Mouse (Mus musculus) left cerebral cortex, adult 11 months (tissue): Measurements from ENCODE around the gene Pold4.

ENCODE experiments used
- DNase-seq: peaks from one replicate; pipeline ENCODE4 v3.0.0; 2022; ENCODE audit warnings: low spot score

Pold4 gene

DNA sequence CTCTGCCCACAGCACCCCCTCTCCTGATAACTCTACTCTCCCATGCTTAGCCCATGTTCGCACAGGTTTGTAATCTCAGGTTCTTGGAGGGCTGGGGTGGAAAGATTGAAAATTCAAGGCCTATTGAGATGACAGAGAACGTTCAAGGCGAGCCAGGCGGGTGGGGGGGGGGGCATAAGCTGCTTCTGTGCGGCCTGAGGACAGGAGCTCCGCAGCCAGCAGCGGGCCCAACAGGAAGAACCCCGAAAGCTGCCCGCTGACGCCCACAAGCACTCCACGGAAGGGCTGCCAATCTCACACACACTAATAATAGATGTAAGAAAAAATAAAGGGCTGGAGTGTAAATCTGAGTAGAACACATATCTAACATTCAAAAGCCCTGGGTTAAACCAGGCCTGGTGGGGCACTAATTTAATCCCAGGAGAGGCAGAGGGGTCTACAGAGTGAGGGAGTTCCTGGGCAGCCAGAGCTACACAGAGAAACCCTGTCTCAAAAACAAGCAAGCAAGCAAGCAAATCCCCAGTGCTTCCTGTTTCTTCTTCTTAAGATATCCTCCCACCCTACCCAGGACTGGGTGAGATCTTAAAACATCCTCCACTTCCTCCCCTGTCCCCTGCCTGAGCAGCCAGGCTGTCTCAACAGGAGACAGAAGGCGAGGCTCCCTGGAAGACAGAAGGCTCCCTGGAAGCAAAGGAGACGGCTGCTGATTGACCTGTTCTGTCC lies 27.9 kb upstream of the Pold4 start:
- no peak for DNase-seq

DNA sequence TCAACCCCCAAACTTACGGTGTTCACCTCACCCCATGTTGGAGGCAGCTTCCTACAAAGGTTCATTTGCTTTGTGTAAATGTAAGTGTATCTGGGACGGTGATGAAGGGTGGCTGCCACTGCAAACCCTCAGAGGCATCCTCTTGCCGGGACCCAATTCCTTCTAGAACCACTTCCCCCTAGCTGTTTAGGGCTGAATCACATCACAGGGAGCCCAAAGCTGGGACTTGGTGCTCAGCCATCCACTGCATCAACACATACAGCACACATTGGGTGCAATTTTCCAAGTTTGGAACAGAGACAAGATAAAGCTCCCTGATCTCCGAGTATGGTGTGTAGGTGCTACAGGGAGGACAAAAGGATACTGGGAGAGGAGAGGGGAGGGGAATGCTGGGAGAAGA lies 26.8 kb upstream of the Pold4 start:
- DNase-seq: no peak

GRCm38 (mm10) chr19:4206971-4207370 lies 24.7 kb upstream of the Pold4 start:
- no peak for DNase-seq

DNA sequence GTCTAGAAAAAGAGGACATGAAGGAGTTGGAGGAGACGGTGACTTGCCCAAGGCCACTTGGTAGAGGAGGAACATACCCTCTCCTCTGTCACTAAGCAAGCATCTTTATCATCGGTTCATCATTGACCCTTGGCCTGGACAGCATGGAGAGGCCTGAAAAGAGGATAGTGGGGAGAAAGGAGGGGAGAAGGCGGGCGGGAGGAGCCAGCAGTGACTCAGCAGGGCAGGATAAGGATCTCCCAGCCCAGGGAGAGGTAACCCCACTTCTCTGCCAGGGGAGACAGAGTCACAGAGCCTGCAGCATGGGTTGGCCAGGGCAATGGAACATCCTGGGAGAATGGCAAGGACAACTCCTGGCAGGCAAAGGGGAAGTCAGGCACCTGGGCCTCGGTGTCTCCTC lies 23.1 kb upstream of the Pold4 start:
- DNase-seq: no peak

DNA sequence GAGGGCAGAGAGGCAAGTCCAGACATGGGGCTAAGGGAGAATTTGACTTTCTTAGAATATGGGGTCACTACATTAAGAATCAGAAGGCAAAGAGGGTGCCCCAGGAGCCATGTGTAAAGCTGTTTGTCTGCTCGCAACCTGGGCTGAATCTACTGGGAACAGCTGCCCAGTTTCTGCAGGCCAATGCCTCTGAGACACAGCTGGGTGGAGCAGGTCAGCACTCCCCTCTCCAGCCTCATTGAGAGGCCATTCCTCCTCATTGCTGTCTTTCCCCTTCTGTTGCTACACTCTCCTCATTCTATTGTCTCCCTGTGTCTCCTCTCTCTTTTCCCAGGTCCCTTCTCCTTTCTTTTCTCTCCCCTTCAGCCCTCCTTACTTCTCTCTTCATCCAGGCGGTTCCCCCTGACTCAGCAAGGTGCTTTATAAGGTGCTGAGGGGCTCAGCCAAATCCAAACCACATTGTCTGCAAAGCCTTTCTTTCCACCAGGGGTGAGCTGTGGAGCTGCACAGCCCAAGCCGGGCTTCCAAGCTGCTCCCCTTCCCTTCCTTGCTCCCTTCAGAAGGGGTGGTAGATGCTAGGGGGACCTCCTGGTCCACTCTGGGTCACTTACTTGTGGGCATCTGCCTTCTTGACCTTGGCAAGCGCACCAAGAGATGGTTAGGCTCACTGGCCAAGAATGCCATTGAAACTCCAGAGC lies 19.7 kb upstream of the Pold4 start:
- no peak for DNase-seq

DNA sequence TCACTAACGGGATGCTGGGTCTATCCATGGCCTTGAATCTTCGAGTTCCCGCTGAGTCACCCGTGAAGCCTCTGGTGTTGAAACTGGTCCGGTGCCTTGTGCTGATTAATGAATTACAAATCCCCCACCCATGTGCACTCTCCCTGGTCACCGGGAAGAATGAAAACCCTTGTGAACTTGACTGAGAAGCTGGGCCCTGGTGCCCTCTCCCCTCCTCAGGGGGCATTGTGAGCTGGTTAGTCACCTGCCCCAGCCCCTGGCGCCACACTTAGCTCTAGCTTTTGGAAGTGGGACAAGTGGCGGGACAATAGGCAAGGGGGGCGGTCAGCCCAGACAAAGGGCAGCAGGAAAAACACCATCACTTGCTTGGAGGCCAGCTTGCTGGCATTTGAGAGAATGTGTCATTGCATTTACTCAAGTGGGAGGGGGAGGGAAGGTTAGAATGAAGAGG lies 18.1 kb upstream of the Pold4 start:
- DNase-seq: no peak

GRCm38 (mm10) chr19:4214071-4214770 lies 17.5 kb upstream of the Pold4 start, which contains the start of the genes Clcf1 and AC109138.7:
Gene Clcf1 (plus strand): TSS chr19:4214238.
Gene AC109138.7 (plus strand): TSS chr19:4214357.
- no peak for DNase-seq

DNA sequence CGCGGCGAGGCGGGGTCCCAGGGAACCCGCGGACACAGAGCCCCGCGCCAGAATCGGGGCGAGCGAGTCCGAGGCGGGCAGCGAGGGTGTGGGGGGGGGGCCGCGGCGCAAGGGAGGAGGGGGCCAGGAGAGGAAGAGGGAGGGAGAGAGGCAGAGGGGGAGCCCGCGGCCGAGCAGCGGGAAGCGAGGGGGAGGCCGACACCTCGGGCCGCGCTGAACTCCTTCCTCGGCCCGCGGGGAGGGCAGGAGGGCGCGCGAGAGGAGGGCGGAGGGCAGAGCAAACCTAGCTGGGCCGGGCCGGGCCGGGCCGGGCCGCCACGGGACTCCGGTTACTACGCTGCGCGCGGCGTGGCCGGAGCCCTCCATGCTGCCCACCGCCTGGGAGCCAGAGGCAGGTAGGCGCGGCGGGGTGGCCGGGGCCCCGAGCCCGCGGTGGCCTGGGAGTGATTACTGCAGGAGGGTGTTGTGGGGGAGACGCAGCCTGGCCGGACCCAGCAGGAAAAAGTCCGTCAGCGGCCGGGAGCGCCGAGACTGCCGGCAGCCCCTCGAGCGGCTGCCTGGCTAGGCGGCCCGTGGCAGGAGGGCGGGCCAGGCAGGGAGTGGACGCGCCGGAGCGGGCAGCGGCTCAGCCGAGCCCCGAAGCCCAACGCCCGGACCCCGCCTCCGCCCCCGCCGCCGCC lies 16.8 kb upstream of the Pold4 start:
- DNase-seq: no peak

DNA sequence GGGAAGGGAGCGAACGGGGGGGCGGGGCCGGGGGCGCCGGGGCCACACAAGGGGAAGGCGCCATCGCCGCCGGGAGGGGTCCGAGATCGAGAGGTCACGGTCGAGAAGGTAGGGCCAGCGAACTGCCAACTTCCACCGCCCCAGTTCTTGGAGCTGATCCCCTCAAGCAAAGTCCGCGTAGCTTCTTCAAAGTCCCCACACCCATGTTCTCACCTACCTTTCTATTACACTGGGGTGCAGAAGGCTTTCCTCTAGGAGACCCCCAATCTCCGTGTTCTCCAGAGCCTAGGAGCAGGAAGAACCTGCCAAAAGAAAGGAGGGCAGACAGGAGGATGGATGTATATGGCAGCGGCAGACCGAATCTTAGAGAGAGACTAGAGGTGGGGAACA lies 16.3 kb upstream of the Pold4 start:
- DNase-seq: no peak

DNA sequence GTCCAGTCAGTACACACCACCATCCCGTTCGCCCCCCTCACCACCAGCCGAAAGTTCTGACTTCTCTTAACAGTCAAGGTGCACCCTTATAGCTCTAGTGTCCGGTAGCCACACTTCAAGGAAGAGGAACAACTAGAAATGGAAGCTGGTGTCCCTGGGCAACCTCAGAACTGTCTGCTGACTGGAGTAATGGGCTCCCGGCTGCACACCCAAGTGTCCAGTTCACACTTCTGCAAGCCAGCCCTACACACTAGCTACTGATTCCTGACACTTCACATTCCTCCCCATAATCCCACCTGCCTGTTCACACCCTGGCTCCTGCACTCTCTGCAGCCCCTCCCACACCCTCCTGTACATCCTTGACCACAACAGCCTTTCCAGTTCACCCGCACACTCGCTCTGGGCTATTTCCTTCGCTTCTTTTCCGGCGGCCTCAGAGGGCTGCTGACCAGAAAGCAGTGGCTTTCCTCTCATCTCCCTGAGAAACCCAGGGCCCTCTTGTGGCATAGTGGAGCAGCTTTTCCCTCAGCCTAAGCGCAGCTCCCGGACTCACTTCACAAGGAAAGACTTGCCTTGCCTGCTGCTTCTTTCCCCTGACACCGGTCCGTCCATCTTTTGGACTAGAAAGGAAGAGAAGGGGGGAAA lies 15.5 kb upstream of the Pold4 start:
- no peak for DNase-seq

DNA sequence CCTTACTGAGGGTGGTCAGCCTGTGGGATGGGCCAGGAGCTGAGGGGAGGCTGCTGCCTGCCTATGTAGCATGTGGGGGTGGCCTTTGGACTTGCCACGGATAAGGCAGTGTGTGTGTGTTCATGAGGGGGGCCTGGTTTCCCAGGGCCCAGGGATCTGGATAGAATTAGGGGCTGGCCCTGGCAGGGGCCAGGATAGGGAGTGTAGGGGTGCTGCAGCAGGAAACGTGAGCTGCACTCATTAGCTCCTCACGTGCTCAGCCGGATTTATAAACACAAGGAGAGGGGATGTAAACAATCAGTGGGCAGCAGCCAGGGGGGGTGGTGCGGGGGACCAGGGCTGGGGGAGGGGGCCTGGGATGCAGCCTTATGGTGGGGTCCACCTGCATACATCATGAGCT lies 14.6 kb upstream of the Pold4 start:
- DNase-seq: no peak

DNA sequence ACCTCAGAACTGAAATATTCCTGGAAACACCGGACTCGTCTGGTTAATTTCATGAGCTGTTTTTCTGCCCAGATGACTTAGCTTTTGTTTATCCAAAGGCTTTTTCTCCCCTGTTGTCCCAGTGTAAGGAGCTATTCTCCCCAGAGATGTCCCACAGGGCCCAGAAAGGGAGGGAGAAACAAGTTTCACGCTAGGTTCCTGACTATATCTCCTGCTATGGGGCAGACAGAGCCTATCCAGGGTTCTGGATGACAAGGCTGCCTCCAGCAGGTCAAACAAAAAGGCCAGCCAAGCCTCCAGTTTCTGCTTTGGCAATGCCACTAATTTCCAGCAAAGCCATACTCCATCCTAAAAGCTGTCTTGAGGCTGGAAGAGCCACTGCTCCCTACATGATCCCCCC lies 13.8 kb upstream of the Pold4 start:
- no peak for DNase-seq

DNA sequence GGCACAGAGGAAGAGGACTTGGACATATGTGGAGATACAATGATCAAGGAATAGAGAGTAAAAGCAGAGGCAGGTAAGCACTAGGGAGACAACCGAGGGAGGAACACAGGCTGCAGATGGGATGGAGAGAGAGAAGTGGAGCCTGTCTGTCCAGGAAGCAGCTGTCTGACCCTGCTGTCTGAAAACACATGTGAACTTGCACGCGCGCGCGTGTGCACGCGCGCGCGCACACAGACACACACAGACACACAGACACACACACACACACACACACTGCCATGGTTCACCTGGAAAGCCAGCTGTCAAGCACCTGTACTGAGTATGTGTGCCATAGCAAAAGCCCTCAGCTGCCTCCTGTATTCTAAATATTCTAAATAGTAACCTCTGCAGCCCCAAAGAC lies 13.4 kb upstream of the Pold4 start:
- no peak for DNase-seq

GRCm38 (mm10) chr19:4218784-4219183 lies 12.9 kb upstream of the Pold4 start:
- DNase-seq: no peak

GRCm38 (mm10) chr19:4219943-4220342 lies 11.8 kb upstream of the Pold4 start:
- no peak for DNase-seq

- DNase-seq: no peak
These were observed 11.3 kb upstream of the Pold4 start for GRCm38 (mm10) chr19:4220416-4220815.

DNA sequence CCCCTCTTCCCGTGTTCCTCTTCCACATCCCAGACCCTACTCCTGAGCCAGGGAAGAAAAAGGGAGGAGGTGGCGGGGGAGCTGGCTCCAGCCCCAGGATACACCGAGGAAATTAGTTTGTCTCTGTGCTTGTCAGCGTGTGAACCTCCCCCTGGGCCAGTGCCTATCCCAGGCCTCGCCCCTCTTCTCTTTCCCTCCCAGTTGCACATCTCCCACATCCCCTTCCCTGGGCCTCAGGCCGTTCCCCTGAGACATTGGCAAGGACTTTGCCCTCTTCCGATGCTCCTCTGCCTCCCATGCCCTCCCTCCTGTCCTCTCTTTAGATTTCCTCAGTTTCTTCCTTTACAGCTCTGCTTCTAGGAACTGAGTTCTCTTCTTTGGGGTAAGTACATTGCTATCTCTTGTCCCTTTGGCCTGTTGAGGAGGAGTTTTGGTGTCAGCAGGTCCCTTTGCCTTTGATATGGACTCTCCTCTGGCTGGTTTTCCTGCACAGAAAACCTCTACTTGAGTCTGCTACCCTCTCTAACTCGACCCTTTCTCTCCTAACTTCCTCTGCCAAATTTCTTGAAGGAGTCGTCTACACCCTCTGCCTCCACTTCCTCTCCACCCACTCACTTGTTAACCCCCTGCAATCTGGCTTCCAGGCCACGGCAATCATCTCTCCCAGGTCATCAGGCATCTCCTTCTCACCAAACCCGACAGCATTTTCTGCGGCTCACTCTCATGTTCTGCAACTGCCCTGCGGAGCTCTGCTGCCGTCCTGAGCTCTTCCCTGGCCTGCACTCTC lies 10.5 kb upstream of the Pold4 start:
- DNase-seq: no peak

DNA sequence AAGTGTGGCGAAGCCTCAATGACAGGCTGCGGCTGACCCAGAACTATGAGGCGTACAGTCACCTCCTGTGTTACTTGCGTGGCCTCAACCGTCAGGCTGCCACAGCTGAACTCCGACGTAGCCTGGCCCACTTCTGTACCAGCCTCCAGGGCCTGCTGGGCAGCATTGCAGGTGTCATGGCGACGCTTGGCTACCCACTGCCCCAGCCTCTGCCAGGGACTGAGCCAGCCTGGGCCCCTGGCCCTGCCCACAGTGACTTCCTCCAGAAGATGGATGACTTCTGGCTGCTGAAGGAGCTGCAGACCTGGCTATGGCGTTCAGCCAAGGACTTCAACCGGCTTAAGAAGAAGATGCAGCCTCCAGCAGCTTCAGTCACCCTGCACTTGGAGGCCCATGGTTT lies 9.5 kb upstream of the Pold4 start:
- DNase-seq: no peak

GRCm38 (mm10) chr19:4226779-4227178 lies 4.9 kb upstream of the Pold4 start:
- no peak for DNase-seq

DNA sequence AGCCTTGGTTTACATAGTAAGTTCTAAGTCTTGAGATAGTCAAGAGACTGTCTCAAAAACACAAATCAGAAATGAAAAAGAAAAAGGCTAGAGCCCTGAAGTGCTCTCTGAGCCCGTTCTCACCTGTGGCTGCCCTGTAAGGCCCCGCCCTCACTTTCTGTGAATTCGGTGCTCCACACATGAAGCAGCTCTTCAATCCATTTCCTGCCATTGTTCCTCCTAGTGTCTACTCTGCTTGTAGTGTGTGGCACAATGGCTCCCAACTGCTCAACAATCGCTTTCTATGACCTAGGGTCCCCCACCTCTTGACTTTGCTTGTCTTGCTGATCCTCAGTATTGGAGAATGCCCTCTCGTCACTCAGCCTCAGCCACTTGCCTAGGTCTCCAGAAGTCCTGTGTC lies 4.3 kb upstream of the Pold4 start:
- DNase-seq: no peak
